Mouse (Mus musculus) liver, postnatal 0 days (tissue): ENCODE data around the gene Prkacb. TPM values are rescaled to one million over a fixed set of nuclear protein-coding genes. Genes with fewer than 3 reads are reported as not detected.
A peak's percentile ranks its signal among the peaks of the same experiment; 100 is the strongest.

ENCODE experiments used
- ATAC-seq: fragments of 200-750 bp; cut with Nextera tagmentation; 2 replicates; pipeline ENCODE4 v1.8.0; 2017; ENCODE audit warnings: mild to moderate bottlenecking, moderate library complexity
- DNase-seq: peaks from one replicate; pipeline ENCODE4 v3.0.0-alpha.2; 2016
- H3K27ac ChIP-seq: fragments of 300-500 bp; sonication (generic); 2 replicates; pipeline ENCODE4 v1.5.1; 2014; ENCODE audit warnings: antibody characterized with exemption, moderate library complexity, mild to moderate bottlenecking, low read depth
- H3K27me3 ChIP-seq: fragments of 300-500 bp; sonication (generic); 2 replicates; pipeline ENCODE4 v1.6.1; 2014; ENCODE audit warnings: low read length, control low read depth, mixed read lengths; ENCODE audit not compliant: insufficient read depth
- H3K36me3 ChIP-seq: fragments of 300-500 bp; sonication (generic); replicated peaks from 2 replicates; pipeline ENCODE4 v1.6.1; 2014; ENCODE audit warnings: mild to moderate bottlenecking, control low read depth, low read length, moderate library complexity, mixed read lengths; ENCODE audit not compliant: insufficient read depth
- H3K4me1 ChIP-seq: fragments of 300-500 bp; sonication (generic); 2 replicates; pipeline ENCODE4 v1.6.1; 2014; ENCODE audit warnings: antibody characterized with exemption, mild to moderate bottlenecking, control low read depth; ENCODE audit not compliant: insufficient read depth
- H3K4me2 ChIP-seq: fragments of 300-500 bp; sonication (generic); 2 replicates; pipeline ENCODE4 v1.6.1; 2014; ENCODE audit warnings: low read depth, mild to moderate bottlenecking, low read length, moderate library complexity, mixed read lengths
- H3K4me3 ChIP-seq: fragments of 300-500 bp; sonication (generic); 2 replicates; pipeline ENCODE4 v1.5.1; 2014; ENCODE audit warnings: low read depth, low read length
- H3K9ac ChIP-seq: fragments of 300-500 bp; sonication (generic); replicated peaks from 2 replicates; pipeline ENCODE4 v1.6.1; 2014; ENCODE audit warnings: mild to moderate bottlenecking, moderate library complexity
- H3K9me3 ChIP-seq: fragments of 300-500 bp; sonication (generic); 2 replicates; pipeline ENCODE4 v1.6.1; 2016; ENCODE audit warnings: mild to moderate bottlenecking, control low read depth, low read length, mixed read lengths
- CTCF ChIP-seq: sonication (generic); IDR thresholded peaks from 2 replicates; pipeline ENCODE4 v1.5.1; 2016; ENCODE audit warnings: antibody characterized with exemption, low read depth
- EP300 ChIP-seq: IDR thresholded peaks from 2 replicates; pipeline ENCODE4 v1.6.1; 2016; ENCODE audit warnings: antibody characterized with exemption, low read depth, mild to moderate bottlenecking
- whole genome bisulfite sequencing: fragments of 180-500 bp; shearing (Covaris S2); extraction: QIAGEN DNeasy Blood & Tissue Kit; methylation state at CpG from one replicate; pipeline ENCODE4 v1.1.7; 2014; ENCODE audit not compliant: insufficient replicate concordance; 5-methylcytosine and 5-hydroxymethylcytosine counted together
- polyA plus RNA-seq: library from polyadenylated mRNA; unstranded; fragments of >200 nt; fragmentation: Nextera tagmentation; extraction: Ambion mirVana; gene quantifications from 2 replicates; pipeline ENCODE4 v1.2.1, GENCODE M21; 2015

Prkacb gene
- polyA plus RNA-seq, 1 experiment from 2014 or later = 15.4 TPM

- no peak for TF ChIP-seq CTCF
- no peak for TF ChIP-seq EP300
- peak overlapping the region; percentile 19 for H3K4me3 ChIP-seq
- DNase-seq = no peak
- no peaks in the 10 kb centered on the region for H3K36me3 ChIP-seq
- peak overlapping the region; percentile 86 for H3K27ac ChIP-seq
- H3K4me2 ChIP-seq = peak overlapping the region; percentile 66
- WGBS = 18% methylated on average over 11 of the region's 11 CpGs
- peaks cover 13% of the 10 kb centered on the region; the same call in 1 of the 2 replicates for H3K4me1 ChIP-seq
- H3K9ac ChIP-seq = peak overlapping the region; percentile 53; the same call in 1 of the 2 replicates
- H3K27me3 ChIP-seq = no peaks in the 10 kb centered on the region
- H3K9me3 ChIP-seq = no peaks in the 10 kb centered on the region
- ATAC-seq = peak; percentile 30; the same call in 1 of the 2 replicates
Measured at GRCm38 (mm10) chr3:146781131-146781530, 31.7 kb downstream of the Prkacb start.

- Histone ChIP-seq H3K4me2 (peak overlapping the region; percentile 9; the same call in 1 of the 2 replicates), H3K4me3 (no peak overlapping the region), H3K36me3 (no peaks in the 10 kb centered on the region), H3K4me1 (peaks cover 13% of the 10 kb centered on the region; the same call in 1 of the 2 replicates), H3K9me3 (no peaks in the 10 kb centered on the region), H3K27me3 (no peaks in the 10 kb centered on the region), H3K27ac (no peak overlapping the region), H3K9ac (no peak overlapping the region)
- ATAC-seq (no peak), DNase-seq (no peak)
- no peak for TF ChIP-seq EP300
- 71% methylated on average over 3 of the region's 3 CpGs for WGBS
Measured at GRCm38 (mm10) chr3:146780241-146780640, 32.5 kb downstream of the Prkacb start.

- Histone ChIP-seq H3K4me1 (peaks cover 13% of the 10 kb centered on the region; the same call in 1 of the 2 replicates), H3K9me3 (no peaks in the 10 kb centered on the region), H3K4me2 (no peak overlapping the region), H3K9ac (no peak overlapping the region), H3K27me3 (no peaks in the 10 kb centered on the region), H3K27ac (no peak overlapping the region; the same call in 1 of the 2 replicates), H3K4me3 (no peak overlapping the region), H3K36me3 (no peaks in the 10 kb centered on the region)
- TF ChIP-seq EP300 (no peak), CTCF (no peak)
- ATAC-seq (no peak), DNase-seq (no peak)
- 63% methylated on average over 8 of the region's 8 CpGs for WGBS
Measured at GRCm38 (mm10) chr3:146778913-146779312, 33.9 kb downstream of the Prkacb start.

GRCm38 (mm10) chr3:146778451-146778850 is 34.3 kb downstream of the Prkacb start:
- WGBS = 61% methylated on average over 2 of the region's 2 CpGs
- no peak for DNase-seq
- Histone ChIP-seq H3K4me1 (peaks cover 13% of the 10 kb centered on the region; the same call in 1 of the 2 replicates), H3K9ac (no peak overlapping the region), H3K4me3 (no peak overlapping the region), H3K27me3 (no peaks in the 10 kb centered on the region), H3K36me3 (no peaks in the 10 kb centered on the region), H3K27ac (no peak overlapping the region; the same call in 1 of the 2 replicates), H3K9me3 (no peaks in the 10 kb centered on the region), H3K4me2 (no peak overlapping the region)
- ATAC-seq = peak; percentile 41; the same call in 1 of the 2 replicates
- TF ChIP-seq CTCF (no peak), EP300 (no peak)

GRCm38 (mm10) chr3:146776711-146777110 is 36.1 kb downstream of the Prkacb start:
- H3K27me3 ChIP-seq = no peaks in the 10 kb centered on the region
- H3K9ac ChIP-seq = no peak overlapping the region
- no peaks in the 10 kb centered on the region for H3K9me3 ChIP-seq
- no peak for DNase-seq
- no peak overlapping the region for H3K4me3 ChIP-seq
- no peak overlapping the region for H3K4me2 ChIP-seq
- H3K36me3 ChIP-seq = no peaks in the 10 kb centered on the region
- ATAC-seq = no peak
- 51% methylated on average over 5 of the region's 5 CpGs for WGBS
- TF ChIP-seq EP300 = no peak
- TF ChIP-seq CTCF = no peak
- H3K27ac ChIP-seq = no peak overlapping the region
- peaks cover 13% of the 10 kb centered on the region; the same call in 1 of the 2 replicates for H3K4me1 ChIP-seq

GRCm38 (mm10) chr3:146770853-146771252 is 41.9 kb downstream of the Prkacb start:
- no peak for DNase-seq
- Histone ChIP-seq H3K36me3 (no peaks in the 10 kb centered on the region), H3K4me1 (peaks cover 10% of the 10 kb centered on the region; the same call in 1 of the 2 replicates), H3K4me2 (no peak overlapping the region), H3K4me3 (no peak overlapping the region), H3K9ac (no peak overlapping the region), H3K27ac (no peak overlapping the region), H3K27me3 (no peaks in the 10 kb centered on the region), H3K9me3 (no peaks in the 10 kb centered on the region)
- no peak for ATAC-seq
- TF ChIP-seq CTCF = no peak
- TF ChIP-seq EP300 = no peak
- 78% methylated on average over 2 of the region's 2 CpGs for WGBS
